Mouse (Mus musculus) cortical plate, adult 2 months (tissue): ENCODE measurements at regions not wholly inside any gene's neighbourhood (a gene's known extent, or its start where the extent isn't known, plus 50 kb on each side); places are given as distances from the start of the nearest gene placed in this dataset.

ENCODE experiments used
- CTCF ChIP-seq: fragments of 200-500 bp; IDR thresholded peaks from 2 replicates; pipeline ENCODE4 v1.5.1; 2011; ENCODE audit warnings: mild to moderate bottlenecking, control low read depth, low read length; ENCODE audit not compliant: insufficient read depth; ENCODE audit errors: extremely low read depth
- POLR2A ChIP-seq: fragments of 200-500 bp; IDR thresholded peaks from 2 replicates; pipeline ENCODE4 v1.6.1; 2011; ENCODE audit warnings: mild to moderate bottlenecking, low read length, control low read depth; ENCODE audit not compliant: insufficient read depth; ENCODE audit errors: extremely low read depth

GRCm38 (mm10) chr1:152286677-152287076 is 99.8 kb downstream of the Tsen15 start:
- TF ChIP-seq CTCF, result no peak
- no peak for TF ChIP-seq POLR2A
